Mouse (Mus musculus) hindbrain, embryonic 11.5 days (tissue): ENCODE measurements around the gene Galt. TPM values are rescaled to one million over a fixed set of nuclear protein-coding genes. Genes with fewer than 3 reads are reported as not detected.

Experiments used
- ATAC-seq: fragments of 200-750 bp; cut with Nextera tagmentation; 2 replicates; pipeline ENCODE4 v1.8.0; 2017; ENCODE audit warnings: mild to moderate bottlenecking, moderate TSS enrichment, moderate library complexity; ENCODE audit not compliant: low FRiP score
- DNase-seq: peaks from one replicate; pipeline ENCODE4 v3.0.0-alpha.2; 2015; ENCODE audit warnings: low spot score
- H3K27ac ChIP-seq: fragments of 300-500 bp; sonication (generic); 2 replicates; pipeline ENCODE4 v1.5.1; 2014; ENCODE audit warnings: mild to moderate bottlenecking, low read depth, low read length
- H3K27me3 ChIP-seq: fragments of 300-500 bp; sonication (generic); 2 replicates; pipeline ENCODE4 v1.6.1; 2014; ENCODE audit warnings: mild to moderate bottlenecking, low read length, moderate library complexity, mixed read lengths; ENCODE audit not compliant: control insufficient read depth, insufficient read depth
- H3K36me3 ChIP-seq: fragments of 300-500 bp; sonication (generic); 2 replicates; pipeline ENCODE4 v1.6.1; 2014; ENCODE audit warnings: mild to moderate bottlenecking, low read length, moderate library complexity, mixed read lengths; ENCODE audit not compliant: control insufficient read depth, insufficient read depth
- H3K4me1 ChIP-seq: fragments of 300-500 bp; sonication (generic); replicated peaks from 2 replicates; pipeline ENCODE4 v1.6.1; 2014; ENCODE audit warnings: low read length, mixed read lengths; ENCODE audit not compliant: control insufficient read depth, insufficient read depth
- H3K4me2 ChIP-seq: fragments of 300-500 bp; sonication (generic); replicated peaks from 2 replicates; pipeline ENCODE4 v1.6.1; 2014; ENCODE audit warnings: mild to moderate bottlenecking, low read depth, low read length
- H3K4me3 ChIP-seq: fragments of 300-500 bp; sonication (generic); 2 replicates; pipeline ENCODE4 v1.5.1; 2014; ENCODE audit warnings: low read depth, low read length
- H3K9ac ChIP-seq: fragments of 300-500 bp; sonication (generic); 2 replicates; pipeline ENCODE4 v1.6.1; 2014; ENCODE audit warnings: low read depth, low read length
- H3K9me3 ChIP-seq: fragments of 300-500 bp; sonication (generic); 2 replicates; pipeline ENCODE4 v1.6.1; 2016; ENCODE audit warnings: low read length; ENCODE audit not compliant: control insufficient read depth
- WGBS: fragments of 180-500 bp; shearing (Covaris S2); extraction: QIAGEN DNeasy Blood & Tissue Kit; methylation state at CpG from one replicate; pipeline ENCODE4 v1.1.7; 2014; 5-methylcytosine and 5-hydroxymethylcytosine counted together
- polyA plus RNA-seq: library from polyadenylated mRNA; unstranded; fragments of >200 nt; fragmentation: Nextera tagmentation; extraction: Ambion mirVana; gene quantifications from 2 replicates; pipeline ENCODE4 v1.2.1, GENCODE M21; 2014

The Galt gene
- polyA plus RNA-seq, 1 experiment from 2014 or later = 26.1 TPM

GRCm38 (mm10) chr4:41713197-41714067 lies 41.6 kb upstream of the Galt start, which contains the start of gene Rpp25l:
TSS of gene Rpp25l (minus strand) at chr4:41713534.
- under 1% methylated on average over 61 of the region's 61 CpGs for WGBS
- peak; percentile 73 for ATAC-seq
- Histone ChIP-seq H3K4me1 (peaks cover 9% of the 10 kb centered on the region), H3K36me3 (peaks cover 3% of the 10 kb centered on the region; the same call in 1 of the 2 replicates), H3K4me2 (peak within 1 kb of the TSS; percentile 93), H3K9me3 (no peaks in the 10 kb centered on the region), H3K9ac (peak within 1 kb of the TSS; percentile 84), H3K27ac (peak within 1 kb of the TSS; percentile 68), H3K4me3 (peak within 1 kb of the TSS; percentile 73), H3K27me3 (no peaks in the 10 kb centered on the region)
- peak; percentile 97 for DNase-seq

- Histone ChIP-seq H3K27me3 (no peaks in the 10 kb centered on the region), H3K9me3 (no peaks in the 10 kb centered on the region), H3K4me1 (peaks cover 9% of the 10 kb centered on the region), H3K36me3 (peaks cover 3% of the 10 kb centered on the region; the same call in 1 of the 2 replicates), H3K9ac (no peak overlapping the region), H3K4me3 (no peak overlapping the region), H3K4me2 (peak overlapping the region; percentile 93; the same call in 1 of the 2 replicates), H3K27ac (no peak overlapping the region)
- no peak for ATAC-seq
- 18% methylated on average over 8 of the region's 8 CpGs for WGBS
- peak; percentile 83 for DNase-seq
These were observed 40.8 kb upstream of the Galt start for GRCm38 (mm10) chr4:41714276-41714675.

DNA sequence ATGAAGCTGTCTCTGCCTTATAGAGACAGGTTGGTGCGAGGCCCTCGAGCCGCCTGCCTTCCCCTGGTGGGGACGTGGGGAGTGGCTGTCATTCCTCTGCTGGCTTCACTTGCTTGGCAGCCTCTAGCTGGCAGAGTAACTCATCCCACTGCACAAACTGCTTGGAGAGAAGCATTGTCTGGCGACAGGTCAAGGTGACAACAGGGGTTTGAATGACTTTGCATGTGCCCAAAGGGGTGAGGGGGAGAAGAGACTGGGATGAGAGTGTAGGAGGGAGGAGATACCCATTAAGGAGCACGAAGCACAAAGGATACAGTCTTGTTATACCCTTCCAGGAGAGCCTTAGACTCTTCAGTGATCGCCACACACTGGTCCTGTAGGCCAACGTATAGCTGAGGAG lies 39.9 kb upstream of the Galt start:
- Histone ChIP-seq H3K4me2 (no peak overlapping the region), H3K4me1 (peaks cover 9% of the 10 kb centered on the region), H3K9ac (no peak overlapping the region), H3K9me3 (no peaks in the 10 kb centered on the region), H3K27ac (no peak overlapping the region), H3K4me3 (no peak overlapping the region), H3K27me3 (no peaks in the 10 kb centered on the region), H3K36me3 (peaks cover 3% of the 10 kb centered on the region; the same call in 1 of the 2 replicates)
- DNase-seq (no peak), ATAC-seq (no peak)
- 87% methylated on average over 8 of the region's 8 CpGs for WGBS

- DNase-seq (peak; percentile 56), ATAC-seq (no peak)
- no peak overlapping the region for H3K9ac ChIP-seq
- no peaks in the 10 kb centered on the region for H3K9me3 ChIP-seq
- peaks cover 9% of the 10 kb centered on the region for H3K4me1 ChIP-seq
- 88% methylated on average over 5 of the region's 5 CpGs for WGBS
- peaks cover 3% of the 10 kb centered on the region; the same call in 1 of the 2 replicates for H3K36me3 ChIP-seq
- H3K4me2 ChIP-seq = no peak overlapping the region
- H3K27ac ChIP-seq = no peak overlapping the region
- no peaks in the 10 kb centered on the region for H3K27me3 ChIP-seq
- no peak overlapping the region for H3K4me3 ChIP-seq
These were observed 39.4 kb upstream of the Galt start for GRCm38 (mm10) chr4:41715596-41715995.

DNA sequence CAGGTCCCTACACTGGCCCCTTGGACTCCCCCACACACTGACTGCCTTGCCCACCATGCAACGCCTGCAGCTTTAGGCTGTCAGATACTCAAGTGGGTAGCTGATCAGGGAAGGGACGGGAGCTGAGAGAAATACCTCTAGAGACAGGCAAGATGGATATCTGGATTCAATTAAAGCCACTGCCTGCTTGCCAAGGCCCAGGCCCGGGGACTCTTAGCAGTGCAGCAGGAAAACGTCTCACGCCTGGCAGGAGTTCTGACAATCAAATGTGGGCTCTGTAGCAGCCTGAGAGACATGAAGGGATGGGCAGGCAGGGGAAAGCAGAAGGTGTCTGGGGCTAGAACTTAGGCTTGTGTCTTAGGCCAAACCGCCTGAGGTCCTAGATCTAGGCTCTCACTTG lies 38.2 kb upstream of the Galt start:
- no peak overlapping the region for H3K27ac ChIP-seq
- H3K4me1 ChIP-seq = peaks cover 9% of the 10 kb centered on the region
- no peaks in the 10 kb centered on the region for H3K27me3 ChIP-seq
- H3K9ac ChIP-seq = no peak overlapping the region
- H3K4me3 ChIP-seq = no peak overlapping the region
- WGBS = 63% methylated on average over 6 of the region's 6 CpGs
- no peak for DNase-seq
- no peaks in the 10 kb centered on the region for H3K9me3 ChIP-seq
- no peak for ATAC-seq
- no peak overlapping the region for H3K4me2 ChIP-seq
- H3K36me3 ChIP-seq = peaks cover 3% of the 10 kb centered on the region; the same call in 1 of the 2 replicates

DNA sequence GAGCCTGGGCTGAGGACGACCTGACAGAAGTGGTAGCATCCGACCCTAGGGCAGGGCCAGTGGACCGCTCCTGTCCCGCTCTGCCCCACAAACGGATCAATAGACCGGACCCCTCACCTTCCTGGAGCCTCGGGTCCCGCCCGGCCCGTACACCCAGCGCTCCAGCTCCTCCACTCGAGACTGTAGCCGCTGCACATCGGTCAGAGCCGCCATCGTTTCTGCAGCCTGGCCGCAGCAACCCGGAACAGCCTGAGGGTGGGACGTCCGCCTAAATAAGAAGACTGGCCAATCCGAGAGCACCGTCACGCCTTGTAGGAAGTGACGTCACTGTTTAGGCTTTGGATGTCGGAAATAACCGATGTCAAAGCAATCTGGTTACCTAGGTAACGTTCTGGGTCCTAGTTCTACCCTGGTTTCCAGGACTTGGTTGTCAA lies 32.1 kb upstream of the Galt start, which contains the start of gene Dctn3:
Gene Dctn3 (minus strand): TSS at position 253 of the 434 bp plus-strand sequence.
- H3K27me3 ChIP-seq = peaks cover 30% of the 10 kb centered on the region
- no peak within 1 kb of the TSS for H3K27ac ChIP-seq

DNA sequence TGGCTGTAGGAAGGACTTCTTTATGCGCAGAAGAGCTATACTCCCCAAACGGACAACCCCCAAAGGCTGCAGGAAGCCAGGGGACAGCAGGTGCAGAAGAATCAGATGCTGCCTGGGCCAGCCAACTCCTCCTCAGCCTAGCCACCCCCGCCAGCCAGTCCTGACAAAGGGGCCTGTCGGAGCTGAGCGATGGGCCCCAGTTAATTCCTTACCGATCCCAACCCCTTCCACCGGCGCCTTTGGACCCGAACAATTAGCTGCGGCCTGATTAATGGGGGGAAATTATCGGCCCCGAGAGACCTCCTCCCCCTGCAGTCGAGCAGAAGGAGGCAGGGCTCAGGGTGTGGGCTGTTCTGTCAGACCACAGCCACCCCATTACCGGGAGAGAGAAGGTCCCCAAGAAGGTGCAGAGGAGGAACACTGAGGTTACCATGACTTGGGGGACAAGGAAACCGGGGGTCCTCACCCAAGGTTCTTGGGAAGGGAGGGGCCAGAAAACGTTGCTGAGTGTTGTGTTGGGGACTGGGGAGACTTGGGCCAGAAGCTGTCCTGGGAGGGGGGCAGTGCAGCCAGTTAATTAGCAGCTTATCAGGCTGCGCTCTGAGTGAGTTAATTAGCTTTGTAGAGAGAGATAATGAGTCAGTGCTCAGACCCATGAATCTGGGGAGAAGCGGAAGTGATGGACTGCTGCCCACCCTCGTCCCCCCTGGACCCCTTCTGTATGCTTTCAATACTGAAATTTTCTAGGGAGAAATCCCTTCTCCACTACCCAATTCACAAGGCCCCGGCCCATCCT lies 28.0 kb upstream of the Galt start:
- peak; percentile 62 for ATAC-seq
- DNase-seq = peak; percentile 55
- Histone ChIP-seq H3K36me3 (no peaks in the 10 kb centered on the region), H3K27ac (no peak overlapping the region), H3K4me1 (peaks cover 16% of the 10 kb centered on the region), H3K4me2 (no peak overlapping the region), H3K9me3 (no peaks in the 10 kb centered on the region), H3K4me3 (no peak overlapping the region), H3K27me3 (peaks cover 66% of the 10 kb centered on the region), H3K9ac (no peak overlapping the region; the same call in 1 of the 2 replicates)
- WGBS = 17% methylated on average over 20 of the region's 20 CpGs

More for the DNA sequence above, 32.1 kb upstream of the Galt start, which contains the start of gene Dctn3:
- H3K36me3 ChIP-seq = no peaks in the 10 kb centered on the region
- no peaks in the 10 kb centered on the region for H3K9me3 ChIP-seq
- peak within 1 kb of the TSS; percentile 92 for H3K9ac ChIP-seq
- WGBS = under 1% methylated on average over 27 of the region's 27 CpGs
- peaks cover 11% of the 10 kb centered on the region for H3K4me1 ChIP-seq
- ATAC-seq (peak; percentile 89), DNase-seq (peak; percentile 94)
- peak within 1 kb of the TSS; percentile 89 for H3K4me3 ChIP-seq
- peak within 1 kb of the TSS; percentile 74 for H3K4me2 ChIP-seq

GRCm38 (mm10) chr4:41731052-41731765 lies 23.8 kb upstream of the Galt start, which contains the start of gene Arid3c:
TSS of gene Arid3c (minus strand) at chr4:41731142.
- 3% methylated on average over 46 of the region's 50 CpGs for WGBS

More at GRCm38 (mm10) chr4:41731052-41731765, 23.8 kb upstream of the Galt start, which contains the start of gene Arid3c:
- H3K9ac ChIP-seq = 0 out of 2 replicates have a peak within 1 kb of the TSS, but pooled peaks have one; percentile 15
- H3K4me3 ChIP-seq = peak within 1 kb of the TSS; percentile 23
- no peaks in the 10 kb centered on the region for H3K9me3 ChIP-seq
- peak; percentile 57 for DNase-seq
- H3K4me1 ChIP-seq = peaks cover 8% of the 10 kb centered on the region
- H3K4me2 ChIP-seq = peak within 1 kb of the TSS; percentile 67
- H3K36me3 ChIP-seq = no peaks in the 10 kb centered on the region
- no peak within 1 kb of the TSS for H3K27ac ChIP-seq
- peaks cover 53% of the 10 kb centered on the region for H3K27me3 ChIP-seq
- ATAC-seq = no peak
